Comparison of ENCODE assay signal across 7 mouse cellular contexts in genomic region chr4:126468285-126468901, GRCm38 (mm10). TPM values are rescaled to one million over a fixed set of nuclear protein-coding genes. Genes with fewer than 3 reads are reported as not detected.
DNase-seq lines count a peak whose midpoint lies in the region; ATAC-seq and TF ChIP-seq lines count a peak whose summit lies in the region.

Ago1 (minus strand) TSS chr4:126468583.

- peak within 1 kb of the TSS; percentile 51 for H3K27ac ChIP-seq in intestine, postnatal 0 days (ENCODE audit: low read depth, low read length)
- peak within 1 kb of the TSS; percentile 99 for H3K27ac ChIP-seq in midbrain, embryonic 12.5 days (replicated peaks)
- H3K27ac ChIP-seq in small intestine, adult 2 months (ENCODE audit: insufficient read depth, low read depth, low read length), result peak within 1 kb of the TSS; percentile 44

- no peaks in the 10 kb centered on the region for H3K27me3 ChIP-seq in intestine, postnatal 0 days (replicated peaks; ENCODE audit: control insufficient read depth, insufficient read depth, low read length)
- no peaks in the 10 kb centered on the region for H3K27me3 ChIP-seq in midbrain, embryonic 12.5 days
- H3K27me3 ChIP-seq in small intestine, adult 2 months (ENCODE audit: control insufficient read depth, insufficient read depth, low read length), result no peaks in the 10 kb centered on the region

- peak; percentile 31; the same call in 1 of the 2 replicates for TF ChIP-seq POLR2A in small intestine, adult 2 months (IDR thresholded peaks at IDR 0.05; ENCODE audit: low read depth, low read length)

- no peaks in the 10 kb centered on the region for H3K36me3 ChIP-seq in intestine, postnatal 0 days (ENCODE audit: control insufficient read depth, insufficient read depth)
- H3K36me3 ChIP-seq in midbrain, embryonic 12.5 days, result no peaks in the 10 kb centered on the region
- no peaks in the 10 kb centered on the region for H3K36me3 ChIP-seq in small intestine, adult 2 months (ENCODE audit: control insufficient read depth, insufficient read depth, low read length)

- WGBS in intestine, postnatal 0 days, result under 1% methylated on average over 50 of the region's 55 CpGs
- under 1% methylated on average over 55 of the region's 55 CpGs for WGBS in midbrain, embryonic 12.5 days
- under 1% methylated on average over 55 of the region's 55 CpGs for WGBS in small intestine, adult 2 months

- H3K9me3 ChIP-seq in intestine, postnatal 0 days (ENCODE audit: control insufficient read depth), result no peaks in the 10 kb centered on the region
- H3K9me3 ChIP-seq in midbrain, embryonic 12.5 days, result no peaks in the 10 kb centered on the region

- peak within 1 kb of the TSS; percentile 73 for H3K4me3 ChIP-seq in intestine, postnatal 0 days (ENCODE audit: low read depth, low read length)
- peak within 1 kb of the TSS; percentile 76 for H3K4me3 ChIP-seq in midbrain, embryonic 12.5 days
- H3K4me3 ChIP-seq in small intestine, adult 2 months (ENCODE audit: low read depth, low read length), result peak within 1 kb of the TSS; percentile 98

- intact Hi-C loops in left cerebral cortex, postnatal 4 days (cut with DNase I), result no loop called here

- ATAC-seq in intestine, postnatal 0 days, result peak; percentile 89
- peak; percentile 78 for ATAC-seq in midbrain, embryonic 12.5 days (ENCODE audit: low FRiP score, low read depth)

- peaks cover 4% of the 10 kb centered on the region; the same call in 1 of the 2 replicates for H3K4me1 ChIP-seq in intestine, postnatal 0 days (replicated peaks; ENCODE audit: control insufficient read depth, insufficient read depth, low read length)
- peaks cover 43% of the 10 kb centered on the region for H3K4me1 ChIP-seq in midbrain, embryonic 12.5 days
- H3K4me1 ChIP-seq in small intestine, adult 2 months (ENCODE audit: control insufficient read depth, insufficient read depth, insufficient read length, low read length), result peaks cover 9% of the 10 kb centered on the region; the same call in 1 of the 2 replicates

- H3K9ac ChIP-seq in intestine, postnatal 0 days (ENCODE audit: low read depth, low read length), result peak within 1 kb of the TSS; percentile 63
- H3K9ac ChIP-seq in midbrain, embryonic 12.5 days (replicated peaks), result peak within 1 kb of the TSS; percentile 96

- peak; percentile 99 for TF ChIP-seq CTCF in intestine, postnatal 0 days (IDR thresholded peaks at IDR 0.05; ENCODE audit: low read depth)
- TF ChIP-seq CTCF in small intestine, adult 2 months (IDR thresholded peaks at IDR 0.05; ENCODE audit: extremely low read depth, insufficient read length, insufficient replicate concordance, low read depth, low read length), result peak; percentile 90

- DNase-seq in adrenal gland, adult 8-10 months, result peak; percentile 93
- peak; percentile 96 for DNase-seq in embryo, embryonic 9.5 days (ENCODE audit: extremely low spot score)
- DNase-seq in gonadal fat pad, adult 2 months (ENCODE audit: low read depth), result no peak
- DNase-seq in left cerebral cortex, postnatal 4 days, result peak; percentile 98

- peak within 1 kb of the TSS; percentile 92 for H3K4me2 ChIP-seq in intestine, postnatal 0 days (replicated peaks; ENCODE audit: low read depth)
- peak within 1 kb of the TSS; percentile 72 for H3K4me2 ChIP-seq in midbrain, embryonic 12.5 days (replicated peaks)

RNA-seq across cellular contexts. Expression of gene Ago1, which starts in this region (rescaled TPM):
- 10 to 100 TPM; 40.4 to 47.4 (median 45.4) TPM for total RNA-seq in adrenal gland, adult 8-10 months (2022)
- polyA plus RNA-seq in gonadal fat pad, adult 2 months (2012; rRNA removed), result 15.4 and 20.8 TPM in 2 replicates
- 2.7 and 3.2 TPM in 2 replicates for polyA plus RNA-seq in intestine, postnatal 0 days (2015; fragmentation: Nextera tagmentation; extraction: Ambion mirVana)
- 10 to 100 TPM; 95.9 to 99.0 TPM for total RNA-seq in left cerebral cortex, postnatal 4 days (2021)
- polyA plus RNA-seq in midbrain, embryonic 12.5 days (2016; fragmentation: Nextera tagmentation; extraction: Ambion mirVana), result 21.7 and 24.0 TPM in 2 replicates
- 7.2 and 13.0 TPM in 2 replicates for polyA plus RNA-seq in small intestine, adult 2 months (2012; rRNA removed)

Comparison
In these comparisons a context has a peak if more than half of its experiments do, and no peak if none do; other contexts are left out.
1. H3K27ac ChIP-seq: peak in every context shown above with its lines; median percentile 99 in midbrain, embryonic 12.5 days; 51 in intestine, postnatal 0 days; 44 in small intestine, adult 2 months.